ENCODE assay signal across 10 mouse cellular contexts in the genomic region with DNA sequence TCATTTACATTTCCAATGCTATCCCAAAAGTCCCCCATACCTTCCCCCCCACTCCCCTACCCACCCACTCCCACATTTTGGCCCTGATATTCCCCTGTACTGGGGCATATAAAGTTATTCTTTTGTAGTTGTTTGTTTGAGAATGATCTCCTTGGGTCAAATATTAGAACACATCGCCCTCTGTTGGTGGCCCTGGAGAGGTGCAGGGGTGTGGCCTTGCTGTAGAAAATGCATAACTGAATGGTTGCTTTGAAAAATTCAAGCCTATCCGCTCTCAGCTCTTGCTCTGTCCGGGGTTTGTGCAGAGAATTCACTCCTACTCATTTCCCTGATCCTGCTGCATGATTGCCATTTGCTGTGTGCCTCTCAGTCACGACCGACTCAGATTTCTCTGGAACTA.
DNase-seq lines count a peak whose midpoint lies in the region; ATAC-seq and TF ChIP-seq lines count a peak whose summit lies in the region.
"Had no signal": no experiment of that assay in that cellular context is flagged by ENCODE, and none has a peak within 500 bp of the region (broad histone marks: within the 10 kb centered on the region; RNA-seq: fewer than 3 reads in every experiment).

No protein-coding gene starts in this region.

- no peaks in the 10 kb centered on the region for H3K36me3 ChIP-seq in intestine, postnatal 0 days (ENCODE audit: control insufficient read depth, insufficient read depth)
- no peaks in the 10 kb centered on the region for H3K36me3 ChIP-seq in intestine, embryonic 15.5 days
- H3K36me3 ChIP-seq: embryonic facial prominence, embryonic 15.5 days had no signal

- no peak for TF ChIP-seq POLR2A in cortical plate, adult 2 months (IDR thresholded peaks at IDR 0.05; ENCODE audit: extremely low read depth, insufficient read depth, low read length)

- H3K9me3 ChIP-seq in intestine, postnatal 0 days (ENCODE audit: control insufficient read depth) = no peaks in the 10 kb centered on the region
- H3K9me3 ChIP-seq in intestine, embryonic 15.5 days = no peaks in the 10 kb centered on the region
- H3K9me3 ChIP-seq: embryonic facial prominence, embryonic 15.5 days had no signal

- peak; percentile 30 for TF ChIP-seq CTCF in intestine, postnatal 0 days (IDR thresholded peaks at IDR 0.05; ENCODE audit: low read depth)
- peak; percentile 5; the same call in 1 of the 2 replicates for TF ChIP-seq CTCF in cortical plate, adult 2 months (IDR thresholded peaks at IDR 0.05; ENCODE audit: extremely low read depth, insufficient read depth, low read length)

- DNase-seq in 416B (ENCODE audit: low read depth) (peak; percentile 67), ES-CJ7 (ENCODE audit: low read depth, low spot score) (peak; percentile 46)
- no peak for DNase-seq in gastrocnemius, adult 8-10 months (ENCODE audit: low spot score in 2 of 2)
- DNase-seq in spleen, postnatal 4 days (ENCODE audit: low spot score in 2 of 2) = no peak

- no peak overlapping the region for H3K4me3 ChIP-seq in intestine, postnatal 0 days (ENCODE audit: low read depth, low read length)
- no peak overlapping the region for H3K4me3 ChIP-seq in intestine, embryonic 15.5 days (replicated peaks)
- no peak overlapping the region for H3K4me3 ChIP-seq in cortical plate, adult 2 months (ENCODE audit: insufficient read depth, low read length)
- H3K4me3 ChIP-seq: embryonic facial prominence, embryonic 15.5 days had no signal

- no peak for ATAC-seq in intestine, postnatal 0 days
- no peak for ATAC-seq in intestine, embryonic 15.5 days
- no peak for ATAC-seq in erythroid progenitor cell, adult 5-6 weeks (replicated peaks; ENCODE audit: low FRiP score, poor library complexity, severe bottlenecking)

- no peaks in the 10 kb centered on the region for H3K27me3 ChIP-seq in intestine, postnatal 0 days (replicated peaks; ENCODE audit: control insufficient read depth, insufficient read depth, low read length)
- H3K27me3 ChIP-seq in intestine, embryonic 15.5 days (replicated peaks) = no peaks in the 10 kb centered on the region
- H3K27me3 ChIP-seq: embryonic facial prominence, embryonic 15.5 days had no signal

- no peak overlapping the region for H3K9ac ChIP-seq in intestine, postnatal 0 days (ENCODE audit: low read depth, low read length)
- H3K9ac ChIP-seq in intestine, embryonic 15.5 days = no peak overlapping the region
- H3K9ac ChIP-seq: embryonic facial prominence, embryonic 15.5 days; hindbrain, embryonic 14.5 days had no signal

- no peak overlapping the region for H3K27ac ChIP-seq in intestine, postnatal 0 days (ENCODE audit: low read depth, low read length)
- no peak overlapping the region for H3K27ac ChIP-seq in intestine, embryonic 15.5 days
- no peak overlapping the region for H3K27ac ChIP-seq in cortical plate, adult 2 months (ENCODE audit: insufficient read depth, low read length)
- H3K27ac ChIP-seq: embryonic facial prominence, embryonic 15.5 days; hindbrain, embryonic 14.5 days had no signal

- no peak overlapping the region for H3K4me2 ChIP-seq in intestine, postnatal 0 days (replicated peaks; ENCODE audit: low read depth)
- H3K4me2 ChIP-seq in intestine, embryonic 15.5 days (replicated peaks) = no peak overlapping the region
- H3K4me2 ChIP-seq: embryonic facial prominence, embryonic 15.5 days; hindbrain, embryonic 14.5 days had no signal

- H3K4me1 ChIP-seq in intestine, postnatal 0 days (replicated peaks; ENCODE audit: control insufficient read depth, insufficient read depth, low read length) = no peaks in the 10 kb centered on the region
- H3K4me1 ChIP-seq in intestine, embryonic 15.5 days (replicated peaks) = no peaks in the 10 kb centered on the region
- H3K4me1 ChIP-seq in cortical plate, adult 2 months (ENCODE audit: control insufficient read depth, insufficient read depth, low read length) = no peaks in the 10 kb centered on the region
- H3K4me1 ChIP-seq: embryonic facial prominence, embryonic 15.5 days had no signal

- WGBS in intestine, postnatal 0 days = 66% methylated on average over 5 of the region's 5 CpGs
- WGBS in intestine, embryonic 15.5 days = 68% methylated on average over 5 of the region's 5 CpGs

Comparison
In these comparisons a context has a peak if more than half of its experiments do, and no peak if none do; other contexts are left out.
1. DNase-seq: peak in 416B (single experiment) and ES-CJ7 (single experiment); none in gastrocnemius, adult 8-10 months (0 of 2) and spleen, postnatal 4 days (0 of 2).